Mouse (Mus musculus) layer of hippocampus, adult 9-11 months (tissue): ENCODE measurements around the gene Fdxacb1.

Experiments
- DNase-seq: peaks from one replicate; pipeline ENCODE4 v3.0.0; 2022

Gene Fdxacb1

DNA sequence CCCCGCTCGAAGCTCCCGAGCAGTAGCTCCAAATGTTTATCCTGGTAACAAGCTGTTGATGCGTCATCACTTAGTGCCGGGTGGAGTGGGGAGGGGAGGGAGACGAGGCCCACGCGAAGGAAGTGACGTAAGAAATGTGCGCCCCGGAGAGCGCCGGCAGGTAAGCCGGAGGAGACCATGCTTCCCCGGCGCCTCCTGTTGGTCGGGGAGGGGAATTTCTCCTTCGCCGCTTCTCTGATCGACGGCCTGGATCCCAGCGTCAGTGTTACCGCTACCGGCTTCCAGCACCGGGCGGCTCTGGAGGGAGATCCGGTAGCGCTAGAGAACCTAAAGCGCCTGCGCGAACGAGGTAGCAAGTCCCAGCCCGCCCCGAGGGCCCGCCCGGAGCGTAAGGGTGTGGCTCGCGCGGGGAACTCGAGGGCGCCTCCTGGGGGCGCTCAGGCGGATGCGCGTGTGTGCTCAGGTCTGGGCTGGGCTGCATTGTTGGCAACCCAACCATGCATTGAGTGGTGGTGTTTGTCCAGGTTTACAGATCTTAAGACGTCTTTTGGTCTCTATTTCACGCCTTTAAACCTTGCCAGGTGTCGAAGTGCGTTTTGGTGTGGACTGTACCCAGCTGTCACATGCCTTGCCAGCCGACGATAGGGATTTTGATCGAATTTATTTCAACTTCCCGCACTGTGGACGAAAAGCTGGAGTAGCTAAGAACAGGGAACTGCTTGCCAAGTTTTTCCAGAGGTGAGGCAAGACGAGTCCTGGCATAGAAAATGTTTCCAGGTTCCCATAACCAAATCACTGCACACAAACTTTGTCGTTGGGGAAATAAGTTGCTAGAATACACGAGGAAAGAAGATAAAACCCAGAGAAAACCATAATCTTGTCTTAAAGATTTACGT lies at the start of gene Fdxacb1:
Gene Fdxacb1, plus strand, starts transcription at position 130 of the 896 bp plus-strand sequence.
- peak; percentile 99 for DNase-seq

DNA sequence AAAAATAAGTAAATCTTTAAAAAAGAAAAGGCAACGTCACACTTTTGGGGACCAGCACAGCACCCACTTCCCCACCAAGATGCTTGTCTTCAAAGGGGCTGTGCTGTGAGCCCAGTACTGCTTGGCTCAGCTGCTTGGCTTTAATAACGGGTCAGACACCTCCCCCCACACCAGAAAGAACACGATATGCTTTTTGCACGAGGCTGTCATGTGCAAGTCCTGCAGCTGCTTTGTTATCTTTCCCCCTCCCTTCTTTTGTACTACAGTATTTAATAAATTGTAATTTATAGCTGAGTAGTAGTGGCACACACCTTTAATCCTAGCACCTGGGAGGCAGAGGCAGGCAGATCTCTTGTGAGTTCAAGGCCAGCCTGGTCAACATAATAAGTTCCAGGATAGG lies 49.2 kb upstream of the Fdxacb1 start:
- no peak for DNase-seq

DNA sequence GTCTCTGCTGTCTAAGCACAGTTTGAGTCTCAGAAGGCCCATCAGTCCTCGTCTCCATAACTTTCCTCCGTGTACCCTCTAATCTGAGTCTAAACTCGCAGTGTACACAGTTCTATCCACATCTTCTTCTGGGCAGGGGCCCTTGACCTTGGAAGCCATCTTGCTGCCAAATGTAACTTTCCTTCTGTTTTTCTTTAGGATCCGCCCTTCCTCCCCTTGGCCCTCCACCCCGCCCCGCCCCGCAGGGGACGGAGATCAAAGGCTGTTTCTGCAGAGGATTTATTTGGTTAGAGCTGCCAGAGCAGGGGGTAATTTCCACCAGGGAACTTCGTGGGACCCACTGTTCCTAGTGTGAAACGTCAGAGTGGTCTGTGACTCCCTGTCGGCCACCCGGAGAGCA lies 47.0 kb upstream of the Fdxacb1 start:
- DNase-seq: no peak

DNA sequence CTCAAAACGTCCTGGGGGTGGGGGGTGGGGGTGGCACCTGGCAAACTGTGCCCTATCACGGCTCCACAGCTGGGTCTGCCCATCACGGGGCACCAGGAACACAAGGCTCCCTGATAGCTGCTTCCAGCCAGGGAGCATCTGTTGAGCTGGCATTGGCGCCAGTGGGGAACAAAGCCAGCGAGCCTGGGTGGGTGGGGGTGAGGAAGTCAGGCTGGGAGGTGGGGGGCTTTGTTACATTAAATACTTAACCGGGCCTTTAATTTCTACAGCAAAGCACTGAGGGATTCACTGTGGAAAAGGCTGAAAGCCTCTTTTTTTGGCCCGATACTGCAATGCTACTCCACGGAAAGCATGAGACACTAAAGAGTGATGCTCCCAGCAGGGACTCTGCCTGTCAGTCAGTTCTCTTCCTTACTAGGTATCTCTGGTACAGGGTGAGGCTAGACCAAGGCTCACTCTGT lies 45.6 kb upstream of the Fdxacb1 start:
- no peak for DNase-seq

DNA sequence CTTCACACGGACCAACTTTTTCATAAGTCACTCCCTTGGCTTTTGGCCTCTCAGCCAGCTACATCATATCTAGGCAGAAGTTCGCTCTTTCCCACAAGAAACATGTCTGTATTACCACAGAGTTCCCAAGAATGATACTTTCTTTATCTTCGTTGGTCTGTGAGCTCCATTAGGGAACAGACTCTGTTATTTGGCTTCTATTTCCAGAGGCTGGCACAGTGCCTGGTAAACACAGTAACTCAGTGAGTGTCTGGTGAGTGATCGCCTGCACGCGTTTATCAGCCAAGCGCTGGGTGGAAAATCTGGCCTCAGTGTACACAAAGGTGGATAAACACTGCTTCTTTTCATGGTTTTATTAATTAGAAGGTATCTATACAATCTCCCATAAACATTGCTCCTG lies 44.6 kb upstream of the Fdxacb1 start:
- DNase-seq: peak; percentile 79

DNA sequence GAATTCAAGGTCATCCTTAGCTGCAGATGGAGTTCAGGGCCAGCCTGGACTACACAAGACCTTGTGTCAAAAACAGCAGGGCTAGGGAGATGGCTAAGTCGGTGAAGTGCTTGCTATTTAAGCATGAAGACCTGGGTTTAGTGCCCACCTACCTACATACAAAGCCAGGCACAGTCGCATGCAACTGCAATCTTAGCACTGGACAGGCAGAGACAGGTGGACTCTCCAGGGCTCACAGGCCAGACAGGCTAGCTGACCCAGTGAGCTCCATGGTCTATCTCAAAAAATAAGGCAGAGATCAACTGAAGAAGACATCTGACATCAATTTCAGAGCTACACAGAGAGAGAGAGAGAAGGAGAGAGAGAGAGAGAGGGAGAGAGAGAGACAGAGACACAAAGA lies 43.9 kb upstream of the Fdxacb1 start:
- DNase-seq: no peak

DNA sequence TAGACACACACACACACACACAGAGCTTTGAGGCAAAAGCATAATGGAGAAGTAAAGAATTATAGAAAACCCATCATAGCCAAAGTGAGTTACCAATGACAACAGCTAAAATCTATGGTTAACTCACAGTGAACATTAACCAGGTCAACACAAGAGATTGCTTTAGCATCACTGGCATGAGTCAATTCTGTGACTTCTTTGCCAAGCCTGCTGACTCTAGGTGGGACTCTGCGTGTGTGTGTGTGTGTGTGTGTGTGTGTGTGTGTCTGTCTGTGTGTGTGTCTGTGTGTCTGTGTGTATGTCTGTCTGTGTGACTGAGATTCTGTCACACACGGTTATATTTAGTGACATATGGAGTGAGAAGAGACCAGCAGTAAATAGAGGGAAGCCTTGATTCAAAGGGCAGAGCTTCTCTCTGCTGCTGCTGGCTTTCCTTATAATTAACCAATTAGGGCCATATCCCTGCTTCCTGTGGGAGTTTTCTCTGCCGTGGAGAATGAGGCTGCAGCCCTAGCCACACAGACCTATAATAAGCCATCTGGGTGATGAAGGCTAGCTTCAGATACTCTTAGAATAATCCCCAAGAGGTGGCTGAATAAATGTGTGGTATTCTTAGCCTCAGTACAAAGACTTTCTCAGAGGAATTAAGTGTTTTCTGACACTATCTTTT lies 43.2 kb upstream of the Fdxacb1 start:
- no peak for DNase-seq

DNA sequence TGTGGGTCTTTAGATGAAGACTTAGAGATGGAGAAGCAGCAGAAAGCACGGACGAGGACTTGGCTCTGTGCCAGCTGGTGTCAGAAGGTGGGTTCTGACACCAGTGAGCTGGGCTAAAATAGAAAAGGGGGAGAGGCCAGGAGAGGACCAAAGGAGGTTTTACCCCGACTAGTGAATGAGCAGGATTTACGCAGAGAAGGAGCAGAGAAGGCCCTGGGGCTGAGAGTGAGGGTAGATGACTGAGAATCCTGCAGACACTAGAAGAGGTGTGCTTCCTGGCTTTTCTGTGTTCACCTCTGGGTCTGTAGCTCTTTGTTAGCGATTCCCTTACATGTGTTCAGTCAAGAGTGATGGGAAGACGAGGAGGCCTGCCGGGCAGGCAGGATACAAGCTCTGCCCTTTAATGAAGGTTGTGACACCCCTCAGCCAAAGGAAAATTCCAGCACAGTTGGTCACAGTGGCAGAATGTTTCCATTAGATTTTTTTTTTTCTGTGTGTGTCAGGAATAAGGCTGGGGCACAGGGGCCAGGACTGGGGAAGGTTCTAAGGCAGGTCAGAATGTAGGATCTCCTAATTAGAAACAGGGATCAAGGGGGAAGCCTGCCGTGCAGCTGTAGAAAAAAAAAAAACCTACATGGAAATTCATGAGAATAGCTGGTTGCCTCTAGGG lies 42.0 kb upstream of the Fdxacb1 start:
- no peak for DNase-seq

DNA sequence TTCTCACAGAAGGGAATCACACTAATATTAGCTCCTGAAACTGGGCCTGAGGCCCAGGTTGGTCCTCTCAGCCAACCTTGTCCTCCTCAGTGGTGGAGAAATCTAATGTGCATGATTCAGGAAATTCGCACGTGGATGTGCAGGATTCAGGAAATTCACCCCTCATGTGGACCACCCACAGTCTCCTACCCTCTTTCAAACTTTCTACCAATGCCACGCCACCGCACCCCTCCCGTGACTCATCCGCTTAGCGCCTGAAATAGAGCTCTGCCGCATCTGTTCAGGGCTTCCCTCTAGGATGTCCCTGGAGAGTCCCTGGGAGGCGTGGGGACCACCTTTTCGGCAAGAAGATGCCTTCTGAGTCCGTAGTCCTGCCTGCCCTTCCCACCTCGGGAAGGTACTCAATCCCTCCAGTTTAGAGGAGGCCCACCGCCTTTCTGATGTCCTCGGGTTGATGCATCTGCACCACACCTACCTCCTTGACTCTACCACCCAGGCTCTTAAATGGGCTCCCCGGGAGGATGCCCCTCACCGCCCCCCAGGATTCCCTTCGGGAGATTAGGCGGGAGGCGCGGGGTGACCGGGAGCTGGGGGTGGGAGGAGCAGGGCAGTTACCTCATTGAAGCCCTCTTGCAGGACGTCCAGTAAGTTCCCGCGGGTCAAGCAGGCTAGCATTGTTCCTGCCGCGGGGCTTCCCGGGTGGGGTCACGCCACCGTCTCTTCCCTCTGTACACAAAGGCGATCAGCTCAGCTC lies 40.7 kb upstream of the Fdxacb1 start:
- peak; percentile 41 for DNase-seq

DNA sequence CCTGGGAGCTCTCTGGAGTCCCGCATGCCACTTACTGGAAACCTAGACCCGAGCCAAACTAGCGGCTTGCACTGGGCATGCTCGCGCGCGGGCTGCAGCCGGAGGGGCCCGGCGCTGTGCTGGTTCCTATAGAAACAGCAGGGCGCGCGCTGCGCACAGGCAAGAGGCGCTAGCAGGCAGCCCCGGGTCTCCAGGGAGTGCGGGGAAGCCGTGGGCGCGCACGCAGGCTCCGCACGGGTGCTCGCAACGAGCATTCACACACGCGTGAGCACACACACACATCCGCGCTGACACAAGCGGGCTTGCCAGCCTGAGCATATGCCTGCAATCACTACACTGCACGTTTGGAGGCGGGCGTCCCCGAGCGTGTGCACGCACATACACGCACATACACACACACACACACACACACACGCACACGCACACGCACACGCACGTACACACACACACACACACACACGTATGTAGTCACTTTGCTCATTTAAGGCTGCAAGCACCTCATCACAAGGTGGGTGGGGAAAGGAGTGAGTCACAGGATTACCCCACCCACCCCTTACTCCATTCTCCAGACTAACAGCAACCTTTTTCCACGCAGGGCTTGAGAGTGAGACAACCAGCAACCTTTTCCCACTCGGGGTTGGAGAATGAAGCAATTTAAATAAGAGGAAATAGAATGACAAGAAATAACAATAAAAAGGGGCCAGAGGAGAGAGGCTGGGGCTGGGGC lies 39.9 kb upstream of the Fdxacb1 start:
- peak; percentile 93 for DNase-seq

DNA sequence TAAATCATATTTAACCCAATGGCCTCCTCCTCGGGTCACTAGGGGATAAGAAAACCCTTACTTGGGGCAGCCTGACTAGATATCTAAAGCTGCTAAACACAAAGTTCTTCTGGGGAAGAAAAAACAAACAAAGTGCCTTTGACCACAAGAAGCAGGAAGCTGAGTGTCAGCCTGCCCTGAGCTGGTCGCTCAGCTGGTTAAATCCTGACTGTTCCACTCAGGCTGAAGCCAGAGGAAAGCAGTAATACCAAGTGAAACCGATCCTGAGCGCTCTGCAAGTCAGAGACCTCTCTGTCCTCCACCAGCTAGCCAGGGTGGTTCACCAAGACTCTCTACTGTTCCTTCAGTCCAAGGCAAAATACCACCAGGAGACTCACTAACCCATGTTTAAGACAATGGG lies 38.4 kb upstream of the Fdxacb1 start:
- DNase-seq: no peak

DNA sequence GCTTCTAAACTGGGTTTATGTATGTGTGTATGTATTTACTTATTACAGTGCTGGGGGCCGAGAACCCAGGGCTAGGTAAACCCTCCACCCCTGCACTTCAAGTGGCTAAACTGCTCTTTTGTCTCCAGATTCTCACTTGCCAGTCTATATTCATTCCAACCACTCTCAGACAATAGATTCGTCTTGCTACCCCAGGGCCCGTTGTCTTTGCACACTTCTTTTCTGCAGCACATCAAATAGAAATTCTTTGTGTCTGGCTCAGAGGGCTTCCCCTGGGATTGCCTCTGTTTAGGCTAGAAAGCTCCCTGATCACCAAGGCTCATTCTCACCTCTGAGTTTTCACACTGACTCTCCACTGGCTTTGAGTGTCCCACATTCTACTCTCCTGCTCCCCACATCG lies 35.5 kb upstream of the Fdxacb1 start:
- DNase-seq: no peak

DNA sequence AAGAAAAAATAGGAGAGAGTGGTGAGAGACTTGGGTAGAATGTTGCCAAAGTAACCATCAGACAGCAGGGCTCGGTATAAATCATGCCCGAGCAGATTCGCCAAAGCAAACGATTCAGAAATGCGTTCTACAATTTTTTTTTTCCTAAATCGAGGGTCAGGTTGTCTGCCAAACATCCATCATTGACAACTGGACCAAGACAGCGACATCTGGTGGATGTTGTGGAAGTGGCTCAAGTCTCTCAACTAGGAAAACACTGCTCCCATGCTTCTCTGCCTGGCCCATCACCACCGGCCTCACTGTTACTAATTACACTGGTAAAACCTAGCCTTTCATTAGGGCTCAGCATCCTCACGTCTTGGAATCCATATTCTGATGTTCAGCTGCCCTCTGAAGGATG lies 33.0 kb upstream of the Fdxacb1 start:
- DNase-seq: peak; percentile 67

DNA sequence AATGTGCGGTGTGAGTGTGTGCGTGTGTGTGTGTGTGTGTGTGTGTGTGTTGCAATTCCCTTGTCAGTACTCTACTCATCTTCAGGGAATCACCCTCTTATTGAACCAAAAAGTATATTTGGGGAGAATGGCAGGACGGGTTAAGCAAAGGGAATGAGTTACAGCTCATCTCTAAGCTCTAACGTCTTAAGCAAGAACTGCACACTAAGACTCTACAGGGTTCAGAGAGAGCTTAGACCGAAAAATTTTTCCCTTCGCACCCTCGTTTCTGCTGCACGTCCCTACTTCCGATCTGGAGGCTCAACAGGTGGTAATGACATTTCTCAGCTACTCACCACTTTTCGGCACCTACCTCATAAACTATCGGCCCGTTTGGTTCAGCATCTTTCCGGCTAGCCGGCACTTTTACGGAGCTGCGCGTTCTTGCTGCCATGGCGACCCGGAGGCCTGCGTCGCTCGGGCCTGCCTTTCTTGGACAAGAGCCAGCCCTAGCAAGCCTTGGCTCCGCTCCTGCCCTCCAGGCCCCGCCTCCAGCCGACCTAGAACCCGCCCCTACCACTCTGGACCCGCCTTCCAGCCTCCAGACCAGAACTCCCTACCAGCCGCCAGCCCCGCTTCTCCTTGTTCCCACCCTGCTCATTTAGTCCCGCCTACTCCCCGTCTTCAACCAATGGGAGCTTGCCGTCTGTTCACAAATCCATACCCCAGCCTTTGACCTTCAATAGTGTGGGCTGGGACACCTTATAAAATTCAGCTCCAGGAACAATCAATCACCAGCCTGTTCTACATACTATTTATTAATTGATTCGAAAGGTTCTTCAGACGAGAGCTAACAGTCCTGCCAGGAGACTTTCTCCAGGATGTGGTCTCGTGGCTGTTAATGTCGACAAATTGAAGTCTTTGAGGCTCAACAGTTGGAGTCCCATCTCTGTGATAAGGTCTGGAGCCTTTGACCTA lies 28.8 kb upstream of the Fdxacb1 start, which contains the start of gene Dixdc1:
Gene Dixdc1, minus strand, starts transcription at position 604 of the 957 bp plus-strand sequence.
- DNase-seq: peak; percentile 94

DNA sequence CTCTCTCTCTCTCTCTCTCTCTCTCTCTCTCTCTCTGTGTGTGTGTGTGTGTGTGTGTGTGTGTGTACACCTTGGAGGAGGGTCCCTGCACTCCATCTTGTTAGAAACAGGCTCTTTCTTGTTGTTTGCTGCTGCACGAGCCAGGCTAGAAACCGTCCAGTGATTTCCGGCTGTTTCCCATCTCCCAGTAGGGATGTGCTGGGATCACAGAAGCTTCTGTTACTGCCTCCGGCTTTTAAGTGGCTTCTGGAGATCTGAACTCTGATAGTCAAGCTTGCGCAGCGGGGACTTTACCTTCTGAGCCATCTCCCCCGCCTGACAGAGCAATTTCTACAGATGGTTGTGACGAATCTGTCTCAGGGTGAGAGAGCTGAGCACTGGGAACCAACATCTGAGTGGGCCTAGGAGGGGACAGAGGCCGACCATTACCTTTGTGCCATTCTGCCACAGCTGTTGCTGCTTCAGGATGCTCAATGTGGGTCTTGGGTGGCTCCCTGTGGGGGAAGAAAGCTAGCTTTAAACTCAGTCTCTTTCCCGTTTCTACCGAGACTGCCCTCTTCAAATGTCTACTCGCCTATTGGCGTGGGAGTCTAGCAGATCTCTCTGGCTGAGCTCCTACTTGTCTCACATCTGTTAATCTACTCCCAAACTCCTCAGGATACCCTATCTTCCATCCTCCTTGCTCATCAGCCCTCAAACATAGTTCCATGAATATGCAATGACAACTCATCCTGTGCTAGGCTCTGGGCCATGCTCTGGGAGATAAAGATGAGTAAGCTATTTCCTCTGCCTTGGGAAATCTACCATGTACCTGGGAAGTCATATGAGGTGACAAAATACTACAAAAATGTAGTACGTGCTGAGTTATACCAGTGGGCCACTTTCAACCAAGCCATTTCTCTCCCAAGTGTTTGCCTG lies 26.9 kb upstream of the Fdxacb1 start:
- no peak for DNase-seq

DNA sequence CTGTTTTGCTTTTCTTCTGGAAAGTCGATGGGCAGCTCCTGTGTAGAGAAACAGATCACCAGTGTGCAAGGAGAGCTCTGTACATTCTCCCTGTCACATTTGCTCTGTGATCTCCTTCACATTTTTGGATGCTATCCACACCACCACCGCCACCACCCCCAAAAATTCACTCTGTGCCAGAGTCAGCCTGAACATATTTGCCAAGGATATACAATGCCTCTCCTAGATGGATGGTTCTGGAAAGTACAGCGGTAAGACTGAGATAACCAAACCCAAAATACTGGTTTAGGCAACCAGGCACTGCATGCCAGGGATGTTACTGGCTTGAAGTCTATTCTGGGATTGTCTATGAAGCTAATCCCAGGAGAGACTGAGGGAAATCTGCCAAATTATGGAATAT lies 25.8 kb upstream of the Fdxacb1 start:
- no peak for DNase-seq

DNA sequence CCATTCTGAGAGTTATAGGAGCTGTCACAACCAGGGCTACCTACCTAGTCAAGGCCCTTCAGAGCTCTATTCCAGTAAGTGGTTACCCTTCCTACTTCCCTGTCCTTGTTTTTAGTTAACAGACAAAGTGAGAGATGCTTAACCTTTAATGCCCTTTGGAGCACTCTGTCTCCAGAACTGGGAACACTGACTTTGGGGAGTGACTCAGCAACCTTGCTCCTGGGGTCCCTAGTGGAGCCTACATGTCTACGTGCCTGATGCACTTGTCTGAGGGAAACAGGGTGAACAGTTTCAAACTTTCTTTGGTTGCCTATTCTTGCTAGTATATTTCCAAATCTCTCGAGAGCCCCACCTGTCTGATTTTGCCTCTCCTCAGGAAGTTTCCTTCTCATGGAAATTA lies 25.3 kb upstream of the Fdxacb1 start:
- no peak for DNase-seq

DNA sequence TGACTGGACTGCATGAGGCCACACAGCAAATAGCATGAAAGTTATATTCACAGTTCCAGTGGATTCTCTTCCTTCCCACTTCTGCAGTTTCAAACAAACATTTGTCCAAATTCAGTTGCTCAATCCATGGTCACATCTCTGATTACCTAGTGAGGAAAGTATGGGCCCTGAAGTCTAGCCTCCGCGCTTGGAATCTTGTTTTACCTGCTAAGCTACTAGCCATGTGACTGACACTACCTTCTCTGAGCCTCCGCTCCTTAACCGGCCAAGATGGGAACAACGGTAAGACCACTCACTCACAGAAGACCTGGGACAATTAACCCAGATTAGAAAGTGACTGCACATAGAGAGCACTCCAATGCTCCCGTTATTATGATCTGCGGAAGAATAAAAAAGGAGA lies 22.2 kb upstream of the Fdxacb1 start:
- no peak for DNase-seq

DNA sequence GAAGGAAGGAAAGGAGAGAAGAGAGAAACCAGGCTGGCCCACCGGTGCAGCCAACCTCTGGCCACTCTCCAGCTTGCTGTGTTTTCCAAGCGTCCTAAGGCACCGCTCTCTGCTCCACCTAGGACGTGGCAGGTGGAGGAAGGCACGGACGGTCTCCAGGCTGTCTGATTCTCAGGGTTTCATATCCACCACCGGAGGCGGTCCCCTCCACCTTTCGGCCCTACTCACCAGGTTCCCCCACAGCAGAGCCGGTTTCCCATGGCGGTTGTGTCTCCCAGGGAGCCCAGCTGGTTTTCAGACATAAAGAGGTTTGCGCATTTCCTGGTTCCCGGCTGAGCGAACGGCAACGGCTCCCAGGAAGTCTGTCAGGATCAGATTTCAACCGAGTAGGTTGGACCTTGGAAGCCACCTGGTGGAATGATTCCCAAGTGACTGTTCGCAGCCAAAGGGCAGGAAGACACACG lies 21.8 kb upstream of the Fdxacb1 start, which contains the start of gene 2310030G06Rik:
Gene 2310030G06Rik, minus strand, starts transcription at position 323 of the 464 bp plus-strand sequence.
- no peak for DNase-seq

DNA sequence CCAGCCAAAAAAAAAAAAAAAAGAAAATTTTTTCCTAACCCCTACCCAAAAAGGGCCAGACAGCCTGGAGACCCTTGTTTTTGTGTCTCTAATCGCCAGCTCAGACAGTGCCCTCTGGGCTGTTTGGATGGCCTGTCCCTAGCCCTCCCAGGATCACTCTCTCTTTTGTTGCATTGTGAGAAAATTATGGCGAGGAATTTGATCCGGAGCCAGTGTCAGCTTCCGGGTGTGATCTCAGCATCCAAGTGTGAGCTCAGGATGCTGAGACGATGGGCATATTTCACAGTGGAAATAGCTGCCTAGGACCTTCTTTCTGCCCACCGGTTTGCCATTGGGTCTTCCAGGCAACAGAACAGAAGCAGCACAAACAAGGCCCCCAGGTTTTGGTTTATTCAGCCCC lies 17.3 kb upstream of the Fdxacb1 start:
- DNase-seq: no peak
